Mouse (Mus musculus) heart, embryonic 15.5 days (tissue): Measurements from ENCODE around the gene Guf1. TPM values are rescaled to one million over a fixed set of nuclear protein-coding genes. Genes with fewer than 3 reads are reported as not detected.

Experiments used
- ATAC-seq: fragments of 200-750 bp; cut with Nextera tagmentation; replicated peaks from 2 replicates; pipeline ENCODE4 v1.8.0; 2017; ENCODE audit warnings: low read depth, moderate TSS enrichment; ENCODE audit not compliant: insufficient number of reproducible peaks, insufficient read depth, low FRiP score
- H3K27ac ChIP-seq: fragments of 300-500 bp; sonication (generic); 2 replicates; pipeline ENCODE4 v1.5.1; 2015; ENCODE audit warnings: mild to moderate bottlenecking, inconsistent platforms
- H3K27me3 ChIP-seq: fragments of 300-500 bp; sonication (generic); 2 replicates; pipeline ENCODE4 v1.6.1; 2015; ENCODE audit warnings: inconsistent platforms
- H3K36me3 ChIP-seq: fragments of 300-500 bp; sonication (generic); 2 replicates; pipeline ENCODE4 v1.6.1; 2015; ENCODE audit warnings: mild to moderate bottlenecking, inconsistent platforms
- H3K4me1 ChIP-seq: fragments of 300-500 bp; sonication (generic); replicated peaks from 2 replicates; pipeline ENCODE4 v1.6.1; 2015; ENCODE audit warnings: inconsistent platforms
- H3K4me2 ChIP-seq: fragments of 300-500 bp; sonication (generic); 2 replicates; pipeline ENCODE4 v1.6.1; 2015; ENCODE audit warnings: inconsistent platforms, mild to moderate bottlenecking, moderate library complexity
- H3K4me3 ChIP-seq: fragments of 300-500 bp; sonication (generic); 2 replicates; pipeline ENCODE4 v1.5.1; 2015; ENCODE audit warnings: mild to moderate bottlenecking, inconsistent platforms
- H3K9ac ChIP-seq: fragments of 300-500 bp; sonication (generic); 2 replicates; pipeline ENCODE4 v1.6.1; 2015; ENCODE audit warnings: mild to moderate bottlenecking, inconsistent platforms
- H3K9me3 ChIP-seq: fragments of 300-500 bp; sonication (generic); replicated peaks from 2 replicates; pipeline ENCODE4 v1.6.1; 2016; ENCODE audit warnings: inconsistent platforms
- WGBS: fragments of 180-500 bp; shearing (Covaris S2); methylation state at CpG from one replicate; pipeline ENCODE4 v1.1.7; 2015; ENCODE audit warnings: mixed read lengths; 5-methylcytosine and 5-hydroxymethylcytosine counted together
- polyA plus RNA-seq: library from polyadenylated mRNA; unstranded; fragments of >200 nt; fragmentation: Nextera tagmentation; extraction: Ambion mirVana; gene quantifications from 2 replicates; pipeline ENCODE4 v1.2.1, GENCODE M21; 2015

Gene Guf1
- polyA plus RNA-seq, 1 experiment from 2014 or later, result 31.5 TPM

DNA sequence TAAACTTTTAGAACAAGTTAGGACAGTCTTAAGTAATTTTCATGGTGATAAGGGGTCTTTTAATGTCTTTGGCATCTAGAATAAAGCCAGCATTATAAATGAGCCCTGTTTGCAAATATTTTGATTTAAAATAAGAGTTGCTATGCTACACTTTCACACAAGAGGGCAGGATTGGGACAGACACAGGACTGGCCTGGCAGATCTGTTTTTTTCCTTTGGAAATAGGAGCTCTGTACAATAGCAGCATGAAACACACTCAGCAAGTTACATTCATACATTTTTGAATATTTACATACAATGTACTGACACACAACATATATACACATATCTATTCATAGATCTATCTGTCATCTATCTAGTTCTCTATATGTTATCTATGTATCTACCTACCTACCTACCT, 44.3 kb downstream of the Guf1 start:
- Histone ChIP-seq H3K36me3 (no peaks in the 10 kb centered on the region), H3K27me3 (no peaks in the 10 kb centered on the region), H3K4me3 (no peak overlapping the region), H3K9ac (no peak overlapping the region), H3K27ac (no peak overlapping the region), H3K9me3 (no peaks in the 10 kb centered on the region), H3K4me1 (no peaks in the 10 kb centered on the region), H3K4me2 (no peak overlapping the region)
- no peak for ATAC-seq

DNA sequence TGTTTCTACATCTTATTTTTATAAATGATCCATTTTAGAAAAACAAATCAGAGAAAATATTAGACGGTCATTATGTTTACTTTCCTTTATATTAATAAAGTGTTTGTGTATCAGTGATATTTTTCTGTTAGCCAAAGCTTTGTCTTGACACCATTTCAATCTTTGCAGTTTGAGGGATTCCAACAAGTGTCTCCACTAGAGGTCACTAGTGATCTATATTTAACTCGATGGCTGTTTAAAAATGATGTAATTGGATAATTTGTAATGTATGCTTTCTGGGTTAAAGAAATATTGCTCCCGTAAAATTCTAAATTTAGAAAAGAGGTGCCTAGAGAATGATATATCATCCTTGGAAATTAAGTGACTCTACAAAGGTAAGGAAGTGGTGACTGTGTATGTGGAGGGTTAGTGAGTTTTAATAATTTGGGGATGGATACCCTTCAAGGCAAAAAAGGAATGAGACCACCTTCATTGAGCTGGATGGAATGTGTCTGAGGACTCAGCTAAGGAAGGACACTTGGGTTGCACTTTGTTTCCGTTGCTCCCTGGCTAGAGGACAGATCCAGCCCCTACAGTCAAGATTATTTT, 56.6 kb downstream of the Guf1 start:
- H3K36me3 ChIP-seq, result no peaks in the 10 kb centered on the region
- no peaks in the 10 kb centered on the region for H3K4me1 ChIP-seq
- ATAC-seq, result no peak
- H3K9me3 ChIP-seq, result no peaks in the 10 kb centered on the region
- H3K4me2 ChIP-seq, result no peak overlapping the region
- no peaks in the 10 kb centered on the region for H3K27me3 ChIP-seq
- no peak overlapping the region for H3K9ac ChIP-seq
- no peak overlapping the region for H3K27ac ChIP-seq
- H3K4me3 ChIP-seq, result no peak overlapping the region
- 20% methylated on average over 4 of the region's 4 CpGs for WGBS

DNA sequence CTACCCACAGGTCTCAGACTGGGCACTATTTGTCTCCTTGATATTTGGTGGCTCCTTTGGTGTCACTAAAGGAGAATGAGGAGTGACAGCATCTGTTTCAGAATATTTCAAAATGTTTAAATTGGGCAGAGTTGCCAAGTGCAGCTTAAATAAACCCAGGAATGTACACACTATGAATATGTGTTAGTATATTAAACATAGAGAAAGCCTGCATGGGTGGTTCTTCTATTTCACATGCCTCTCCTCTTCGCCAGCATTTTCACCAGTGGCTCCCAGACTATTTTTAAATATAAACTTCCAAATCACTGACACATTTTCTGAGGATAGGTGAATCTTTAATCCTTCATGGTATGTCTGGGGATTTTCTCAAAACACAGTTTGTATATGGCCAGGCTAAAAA, 64.2 kb downstream of the Guf1 start:
- Histone ChIP-seq H3K4me2 (no peak overlapping the region), H3K27me3 (no peaks in the 10 kb centered on the region), H3K4me3 (no peak overlapping the region), H3K27ac (no peak overlapping the region), H3K4me1 (no peaks in the 10 kb centered on the region), H3K9ac (no peak overlapping the region), H3K36me3 (no peaks in the 10 kb centered on the region), H3K9me3 (no peaks in the 10 kb centered on the region)
- WGBS, result 82% methylated on average over 1 of the region's 1 CpGs
- ATAC-seq, result no peak

Other genes with a start within 250 kb of the Guf1 start
- gene Kctd8, start 215.2 kb upstream of the Guf1 start, polyA plus RNA-seq, result 1.5 and 1.6 TPM in 2 replicates
- gene Yipf7, start 14.3 kb upstream of the Guf1 start, polyA plus RNA-seq, result 14.0 and 16.4 TPM in 2 replicates
- 32.7 and 34.6 TPM in 2 replicates for gene Gnpda2, start 35.4 kb downstream of the Guf1 start, polyA plus RNA-seq